Mouse (Mus musculus): ENCODE measurements around the gene Aamp.

Gene Aamp

DNA sequence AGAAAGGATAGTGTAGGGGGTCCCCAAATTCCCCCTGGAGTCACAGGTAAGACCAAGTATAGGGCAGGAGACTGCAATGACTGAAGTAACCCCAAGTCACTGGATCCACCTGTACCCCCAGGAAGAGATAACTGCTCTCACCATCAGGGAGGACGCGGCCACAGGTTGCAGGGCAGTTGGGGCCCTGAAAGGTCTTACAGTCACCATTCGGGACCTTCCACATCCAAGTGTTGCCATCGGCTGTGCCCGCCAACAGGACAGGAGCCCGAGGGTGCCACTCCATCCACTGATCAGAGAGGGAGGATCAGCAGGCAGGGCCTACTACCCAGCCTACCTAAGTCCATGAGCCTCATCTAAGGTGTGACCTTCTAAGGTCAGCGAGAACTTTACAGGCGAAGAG lies 2.7 kb downstream of the Aamp start:
- no peak for DNase-seq (ENCODE audit: low spot score)

DNA sequence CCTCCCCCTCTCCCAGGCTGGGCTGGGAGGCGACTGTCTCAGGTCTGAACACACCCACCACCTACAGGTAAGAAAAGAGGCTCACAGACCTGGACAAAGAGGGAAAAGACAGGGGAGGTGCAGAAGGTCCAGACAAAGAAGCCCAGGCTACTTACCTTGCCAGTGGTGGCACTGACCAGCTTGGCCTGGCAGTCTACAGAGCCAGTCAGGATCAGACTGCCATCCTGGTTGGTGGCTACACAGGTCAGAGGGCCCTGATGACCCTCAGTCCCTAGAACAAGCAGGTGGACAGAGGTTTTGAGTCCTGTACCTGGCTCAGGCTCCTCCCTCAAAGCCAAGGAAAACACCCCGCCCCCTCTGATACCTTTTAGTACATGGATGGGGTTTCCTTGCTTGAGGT lies 3.2 kb downstream of the Aamp start:
- no peak for DNase-seq (ENCODE audit: low spot score)

GRCm38 (mm10) chr1:74280591-74281325 lies 3.8 kb downstream of the Aamp start:
- no peak for DNase-seq (ENCODE audit: low spot score)

- DNase-seq (ENCODE audit: low spot score), result no peak
Measured at GRCm38 (mm10) chr1:74278988-74279387, 5.5 kb downstream of the Aamp start.

DNA sequence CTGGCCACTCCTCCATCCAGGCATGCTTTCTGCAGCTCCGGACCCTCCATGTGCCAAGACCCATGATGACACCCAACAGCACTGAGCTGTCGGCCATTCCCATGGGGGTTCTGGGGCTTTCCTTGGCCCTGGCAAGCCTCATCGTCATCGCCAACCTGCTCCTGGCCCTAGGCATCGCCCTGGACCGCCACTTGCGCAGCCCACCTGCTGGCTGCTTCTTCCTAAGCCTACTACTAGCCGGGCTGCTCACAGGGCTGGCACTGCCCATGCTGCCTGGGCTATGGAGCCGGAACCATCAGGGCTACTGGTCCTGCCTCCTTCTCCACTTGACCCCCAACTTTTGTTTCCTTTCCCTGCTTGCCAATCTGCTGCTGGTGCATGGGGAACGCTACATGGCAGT lies 6.0 kb downstream of the Aamp start, which contains the start of gene Gpbar1:
Gpbar1 (plus strand) TSS at position 13 of the 400 bp plus-strand sequence.
- DNase-seq (ENCODE audit: low spot score), result no peak

DNA sequence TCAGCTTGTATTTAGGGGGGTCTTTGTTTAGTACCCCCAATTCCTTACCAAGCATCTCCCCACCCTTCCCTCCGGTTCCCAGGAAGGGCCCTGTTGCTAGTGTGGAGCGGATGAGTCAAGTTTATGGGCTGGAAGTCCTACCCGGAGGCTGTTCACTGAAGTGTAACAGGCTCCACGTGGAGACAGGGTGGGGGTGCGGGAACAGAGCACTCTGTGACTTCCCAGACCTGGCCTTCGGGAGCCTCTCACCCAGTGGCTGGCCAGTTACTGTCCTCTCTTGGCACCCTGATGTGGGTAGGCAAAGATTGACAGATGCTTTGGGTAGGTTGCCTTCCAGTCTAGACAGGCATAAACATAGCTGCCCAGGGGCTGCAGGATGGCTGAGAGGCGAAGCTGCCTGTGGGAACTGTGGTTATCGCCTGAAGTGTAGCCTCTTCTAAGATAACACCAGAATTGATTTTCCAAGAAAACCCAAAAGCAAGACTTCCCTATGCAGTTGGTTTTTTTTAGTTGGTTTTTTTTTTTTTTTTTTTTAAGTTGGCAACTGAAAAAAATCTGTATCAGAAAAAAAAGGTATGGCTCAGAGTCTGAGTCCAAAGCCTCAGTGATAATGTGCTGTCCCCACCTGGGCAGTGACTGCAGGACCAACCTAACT lies 6.5 kb downstream of the Aamp start:
- no peak for DNase-seq (ENCODE audit: low spot score)

DNA sequence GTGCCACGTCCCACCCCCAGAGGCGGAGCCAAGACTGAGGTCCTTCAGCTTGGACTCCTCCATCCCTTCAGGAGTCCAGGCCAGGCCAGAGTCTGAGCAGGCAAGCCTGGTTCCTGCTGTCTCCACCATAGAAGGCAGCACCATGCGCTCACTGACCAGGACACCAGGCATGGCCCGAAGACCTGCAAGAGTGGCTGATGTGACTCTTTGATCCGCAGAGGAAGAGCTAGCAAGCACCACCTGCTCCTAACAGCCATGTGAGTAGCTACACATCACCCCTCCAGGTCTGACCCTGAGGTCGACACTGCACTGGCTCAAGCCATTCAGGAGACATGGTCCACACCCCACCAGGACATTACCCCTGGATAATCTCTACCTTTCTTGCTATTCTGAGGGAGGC lies 7.5 kb downstream of the Aamp start:
- no peak for DNase-seq (ENCODE audit: low spot score)

DNA sequence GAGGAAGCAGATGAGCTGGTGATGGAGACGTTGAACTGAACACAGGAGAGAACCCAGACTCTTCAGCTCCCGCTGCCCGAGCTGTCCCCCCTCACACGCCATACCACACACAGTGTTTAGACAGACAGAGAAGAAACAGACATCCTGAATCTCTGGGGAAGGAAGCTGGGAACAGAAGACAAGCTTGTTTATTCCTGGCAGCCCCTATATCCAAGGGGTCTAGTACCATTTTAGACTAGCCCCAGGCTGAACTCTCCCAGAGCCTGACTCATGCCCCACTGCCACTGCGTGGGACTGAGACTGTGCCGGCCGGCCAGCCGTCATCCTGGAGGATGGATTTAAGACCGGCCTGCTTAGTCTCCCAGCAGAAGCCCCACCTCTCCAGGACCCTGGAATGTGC lies 9.5 kb downstream of the Aamp start:
- no peak for DNase-seq (ENCODE audit: low spot score)

DNA sequence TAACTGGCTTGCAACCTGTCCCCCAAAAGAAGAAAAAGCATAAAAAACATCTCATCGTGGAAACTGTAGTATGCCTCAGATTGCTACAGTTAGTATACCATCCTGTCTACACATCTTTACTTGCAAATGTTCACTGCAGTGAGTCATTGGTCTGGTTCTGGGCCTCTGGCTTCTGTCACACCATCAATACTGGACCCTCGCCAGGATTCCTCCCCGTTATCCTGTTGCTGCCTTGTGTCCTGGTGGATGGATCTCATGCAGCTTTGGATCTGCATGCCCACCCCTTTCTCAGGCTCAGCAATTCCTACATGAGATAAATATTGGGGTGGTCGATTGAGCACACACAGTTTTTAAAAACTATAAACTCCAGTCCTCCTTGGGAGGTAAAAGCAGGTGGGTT lies 12.9 kb downstream of the Aamp start:
- no peak for DNase-seq (ENCODE audit: low spot score)

- no peak for DNase-seq (ENCODE audit: low spot score)
Measured at GRCm38 (mm10) chr1:74268750-74269149, 15.8 kb downstream of the Aamp start.

DNA sequence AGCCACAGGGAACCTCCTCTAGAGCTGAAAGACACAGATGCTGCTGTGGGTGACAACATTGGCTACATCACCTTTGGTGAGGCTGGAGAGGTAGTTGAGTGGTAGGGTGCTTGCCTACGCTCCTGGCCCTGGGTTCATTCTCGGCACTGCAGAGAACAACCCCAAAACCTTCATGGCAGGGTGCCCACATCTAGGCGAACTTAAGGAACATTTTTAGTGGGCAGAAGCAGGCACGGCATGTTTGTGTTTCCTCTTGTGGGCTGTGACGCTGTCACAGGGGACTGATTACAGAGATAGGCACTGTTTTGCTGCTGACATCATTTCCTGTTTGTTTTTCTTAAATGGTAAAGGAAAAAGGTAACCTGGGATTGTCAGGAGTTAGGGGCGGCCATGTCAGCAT lies 22.0 kb downstream of the Aamp start:
- DNase-seq (ENCODE audit: low spot score), result no peak

- no peak for DNase-seq (ENCODE audit: low spot score)
Measured at GRCm38 (mm10) chr1:74256782-74257181, 27.8 kb downstream of the Aamp start.

- DNase-seq (ENCODE audit: low spot score), result no peak
Measured at GRCm38 (mm10) chr1:74255704-74256345, 28.7 kb downstream of the Aamp start.

DNA sequence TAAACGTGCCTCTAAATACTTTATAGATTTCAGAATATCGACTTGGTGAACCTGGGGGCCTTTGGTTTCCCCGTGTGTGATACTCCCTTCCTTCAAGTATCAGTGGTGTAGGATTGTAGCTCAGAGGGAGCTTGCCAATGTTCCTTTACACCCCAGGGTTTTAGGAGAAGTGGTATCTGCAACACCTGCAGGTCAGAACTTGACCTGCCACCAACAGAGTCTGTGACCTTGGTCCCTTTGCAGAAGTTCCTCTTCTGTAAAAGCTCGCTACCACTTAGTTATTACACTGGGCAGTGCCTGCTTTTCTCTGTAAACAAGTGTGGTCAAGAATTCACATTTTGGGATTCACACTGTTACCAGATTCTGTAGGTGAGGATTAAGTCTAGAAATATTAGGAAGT lies 34.4 kb downstream of the Aamp start:
- DNase-seq (ENCODE audit: low spot score), result no peak

DNA sequence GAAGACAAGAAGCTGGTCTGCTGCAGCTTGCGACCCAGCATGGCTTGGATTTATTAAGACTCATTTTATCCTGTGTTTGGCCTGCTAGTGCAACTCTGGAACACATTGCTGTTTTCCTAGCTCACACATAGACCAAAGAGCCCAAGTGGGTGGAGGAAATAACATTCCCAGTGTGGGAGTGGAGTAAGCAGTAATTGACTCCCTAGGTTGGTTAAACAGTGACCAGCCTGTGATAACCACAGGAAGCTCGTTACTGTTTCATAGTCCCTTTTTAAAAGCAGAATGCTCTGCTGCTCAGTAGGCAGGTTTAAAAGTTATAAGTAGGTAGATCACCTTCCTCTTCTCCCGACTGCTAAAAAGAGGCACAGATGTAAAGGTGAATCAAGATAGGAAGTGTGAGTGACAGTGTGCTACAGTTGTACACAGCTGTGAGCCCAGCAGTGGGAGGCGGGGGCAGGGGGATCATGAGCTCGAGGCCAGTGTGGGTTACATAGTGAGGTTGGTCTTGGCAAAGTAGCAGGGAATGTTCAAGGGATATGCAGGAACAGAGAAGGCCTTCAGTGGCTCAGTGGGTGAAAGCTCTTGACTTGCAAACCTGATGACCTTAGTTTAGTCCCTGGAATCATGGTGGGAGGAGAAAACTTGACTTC lies 35.1 kb downstream of the Aamp start:
- peak; percentile 50 for DNase-seq (ENCODE audit: low spot score)

DNA sequence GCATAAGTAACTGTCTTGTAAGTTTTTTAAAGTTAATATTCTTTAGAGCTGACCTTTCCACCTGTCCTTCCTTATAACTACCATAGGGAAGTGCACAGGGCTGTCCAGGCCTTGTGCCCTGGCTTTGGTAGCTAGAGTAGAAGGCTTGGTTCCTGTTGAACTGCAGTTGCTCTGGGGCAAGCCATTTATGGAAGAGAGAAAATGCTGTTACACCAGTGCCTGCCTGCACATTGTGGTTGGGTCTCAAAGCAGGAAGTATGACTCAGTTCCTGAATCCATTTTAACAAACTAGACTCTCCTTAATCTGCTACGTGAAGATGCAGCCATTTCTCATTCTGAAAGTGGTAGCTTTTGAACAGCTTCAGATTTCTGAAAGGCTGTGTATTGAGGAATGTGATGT lies 35.7 kb downstream of the Aamp start:
- no peak for DNase-seq (ENCODE audit: low spot score)

GRCm38 (mm10) chr1:74245525-74245924 lies 39.0 kb downstream of the Aamp start:
- no peak for DNase-seq (ENCODE audit: low spot score)

DNA sequence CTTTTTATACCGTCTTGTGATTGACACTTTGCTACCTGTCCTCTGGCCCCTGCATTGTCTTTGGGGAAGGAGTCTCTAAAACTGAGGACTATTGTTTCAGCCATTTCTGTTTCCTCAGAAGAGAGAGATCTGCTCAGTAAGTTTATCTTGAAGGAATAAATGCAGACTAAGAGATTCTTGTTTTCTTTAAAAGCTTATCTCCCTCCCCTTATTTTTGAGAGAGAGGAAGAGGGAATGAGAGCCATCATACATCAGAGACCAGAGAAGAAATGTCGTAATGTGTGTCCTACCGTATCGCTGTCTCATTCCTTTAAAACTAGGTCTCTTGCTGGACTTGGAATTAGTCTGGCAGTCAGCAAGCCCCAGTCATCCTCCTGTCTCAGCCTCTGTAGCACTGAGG lies 43.7 kb downstream of the Aamp start:
- no peak for DNase-seq (ENCODE audit: low spot score)

DNA sequence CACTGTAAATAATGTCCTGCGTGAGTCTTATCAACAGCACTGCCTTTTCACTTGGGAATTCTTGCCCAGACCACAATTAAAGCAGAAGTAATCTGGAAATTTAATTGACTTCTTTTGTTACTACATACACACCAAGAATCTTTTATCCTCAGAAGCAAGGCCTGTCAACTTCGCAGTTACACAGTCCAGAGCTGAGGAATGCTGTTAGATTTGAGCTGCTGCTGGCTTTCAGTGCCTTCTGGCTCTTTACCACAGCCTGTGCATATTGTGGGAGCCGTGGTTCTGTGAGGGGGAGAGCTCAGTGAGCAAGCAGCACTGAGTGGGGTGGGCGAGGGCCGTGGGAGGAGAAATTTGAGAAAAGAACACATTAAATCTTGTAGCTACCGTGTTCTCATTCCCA lies 44.2 kb downstream of the Aamp start:
- peak; percentile 60 for DNase-seq (ENCODE audit: low spot score)

DNA sequence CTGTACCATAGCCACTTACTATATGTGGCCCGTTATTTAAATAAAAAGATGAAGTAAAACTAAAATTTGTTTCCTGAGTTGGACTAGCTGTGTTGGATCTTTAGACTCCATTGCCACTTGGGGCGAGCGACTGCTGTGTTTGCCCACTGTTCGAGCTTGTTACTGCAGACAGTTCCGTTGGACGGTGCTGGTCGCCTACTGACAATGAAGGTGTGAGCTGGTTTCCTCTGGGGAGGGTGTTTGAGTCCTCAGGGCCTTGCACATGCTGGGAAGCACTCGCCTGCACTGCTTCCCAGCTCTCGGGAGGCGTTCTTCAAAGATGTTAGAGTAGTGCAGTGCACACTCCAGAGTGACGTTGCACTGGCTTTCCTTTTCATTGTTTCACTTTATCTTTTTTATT lies 44.9 kb downstream of the Aamp start:
- DNase-seq (ENCODE audit: low spot score), result no peak

DNA sequence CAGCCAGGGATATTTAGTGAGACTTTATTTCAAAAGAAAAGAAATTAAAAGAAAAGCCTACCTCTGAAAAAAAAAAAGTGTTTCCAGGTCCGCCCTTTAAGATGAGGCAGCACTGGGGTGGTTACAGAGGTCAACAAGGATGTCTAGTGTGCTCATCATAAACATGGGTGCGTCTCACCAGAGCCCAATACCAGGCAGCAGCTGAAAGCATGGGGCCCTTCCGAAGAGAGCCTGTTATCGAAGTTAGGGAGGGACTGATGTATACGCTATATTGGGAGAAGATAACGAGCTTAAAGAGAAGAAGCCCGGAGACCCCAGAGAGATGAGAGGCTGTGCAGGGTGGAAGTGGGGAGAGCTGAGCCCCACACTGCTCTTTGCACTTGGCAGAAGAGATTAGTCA lies 45.4 kb downstream of the Aamp start:
- DNase-seq (ENCODE audit: low spot score), result no peak

GRCm38 (mm10) chr1:74238136-74238535 lies 46.4 kb downstream of the Aamp start:
- DNase-seq (ENCODE audit: low spot score), result no peak

- no peak for DNase-seq (ENCODE audit: low spot score)
Measured at GRCm38 (mm10) chr1:74237671-74238070, 46.9 kb downstream of the Aamp start.
